Mouse (Mus musculus) frontal cortex, adult 2 months (tissue): Measurements from ENCODE around the gene Slc22a17. TPM values are rescaled to one million over a fixed set of nuclear protein-coding genes. Genes with fewer than 3 reads are reported as not detected.
A peak's percentile ranks its signal among the peaks of the same experiment; 100 is the strongest.

ENCODE experiments used
- DNase-seq, 2 experiments: peaks; one replicate each; pipeline ENCODE4 v3.0.0; 2022; ENCODE audit warnings: low spot score in 1 of 2; ENCODE audit errors: extremely low spot score in 1 of 2
- polyA plus RNA-seq: library from polyadenylated mRNA; depleted of rRNA; stranded (reverse); fragments of >200 nt; gene quantifications from 2 replicates; pipeline ENCODE4 v1.2.3, GENCODE M21; 2012

Slc22a17 gene
- polyA plus RNA-seq, 1 experiment = 744 TPM

DNA sequence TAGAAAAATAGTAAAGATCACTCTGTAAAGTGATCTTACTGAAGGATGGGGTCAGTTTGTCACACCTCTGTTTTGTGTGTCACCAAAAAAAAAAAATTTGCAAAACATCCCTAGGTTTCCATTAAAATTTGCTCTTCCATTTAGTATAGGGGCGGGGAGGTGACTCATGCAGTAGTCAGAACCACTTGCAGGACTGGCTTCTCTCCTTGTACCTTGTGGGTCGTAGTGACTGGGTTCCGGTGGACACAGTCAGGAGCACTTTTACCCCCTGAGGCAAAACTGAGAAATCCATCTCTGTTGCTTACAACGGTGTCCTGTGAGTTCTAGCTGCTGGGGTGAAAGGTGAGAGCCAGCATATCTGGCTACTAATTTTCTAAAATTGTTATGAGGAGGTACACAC, 9.3 kb downstream of the Slc22a17 start:
- no peak for DNase-seq

DNA sequence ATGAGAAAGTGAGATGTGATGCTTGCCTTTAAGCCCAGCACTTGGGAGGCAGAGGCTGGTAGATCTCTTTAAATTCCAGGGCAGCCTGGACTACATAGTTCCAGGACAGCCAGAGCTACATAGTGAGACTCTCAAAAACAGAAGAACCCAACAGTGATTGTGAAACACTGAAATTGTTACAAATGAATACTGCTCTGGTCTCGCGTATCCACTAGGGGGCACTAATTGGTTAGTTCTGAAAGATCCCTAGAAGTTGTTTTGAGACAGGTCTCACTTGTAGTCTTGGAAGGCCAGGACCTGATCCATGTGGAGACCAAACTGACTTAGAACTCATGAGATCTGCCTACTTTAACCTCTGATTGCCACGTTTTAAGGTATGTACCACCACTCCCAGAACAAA, 12.5 kb downstream of the Slc22a17 start:
- peak; percentile 79 to 94 for DNase-seq

GRCm38 (mm10) chr14:54897445-54897844, 15.5 kb downstream of the Slc22a17 start:
- DNase-seq = no peak

GRCm38 (mm10) chr14:54894296-54895151, 18.4 kb downstream of the Slc22a17 start:
- peak in 1 of 2 experiments; percentile 40 for DNase-seq

DNA sequence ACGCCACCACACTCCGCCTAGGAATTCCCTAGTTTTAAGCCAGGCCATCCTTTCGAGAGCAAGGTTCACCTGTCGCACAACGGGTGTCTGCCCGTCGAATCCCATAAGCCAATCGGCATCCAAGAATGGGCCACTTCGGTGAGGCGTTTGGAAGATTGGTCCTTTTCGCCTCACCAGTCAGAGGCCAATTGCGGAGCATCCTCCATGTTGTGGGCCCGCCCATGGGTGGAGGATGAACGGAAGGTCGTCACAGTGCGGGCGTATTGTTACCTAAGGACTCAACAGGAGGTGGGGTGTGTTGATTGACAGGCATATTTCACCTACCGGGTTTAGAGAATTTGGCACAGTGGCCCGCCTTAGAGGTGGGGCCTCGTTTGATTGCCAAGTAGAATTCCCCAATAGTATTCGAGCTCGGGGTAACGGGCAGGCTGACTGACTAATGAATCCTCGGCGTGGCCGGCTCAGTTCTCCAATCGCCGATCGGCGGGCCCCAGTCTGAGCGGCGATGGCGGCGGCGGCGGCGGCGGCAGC, 19.2 kb downstream of the Slc22a17 start:
- DNase-seq = peak; percentile 99 to 100

GRCm38 (mm10) chr14:54892200-54892599, 20.7 kb downstream of the Slc22a17 start, which contains the start of gene Pabpn1:
TSS of gene Pabpn1 (plus strand) at chr14:54892500.
- no peak for DNase-seq

DNA sequence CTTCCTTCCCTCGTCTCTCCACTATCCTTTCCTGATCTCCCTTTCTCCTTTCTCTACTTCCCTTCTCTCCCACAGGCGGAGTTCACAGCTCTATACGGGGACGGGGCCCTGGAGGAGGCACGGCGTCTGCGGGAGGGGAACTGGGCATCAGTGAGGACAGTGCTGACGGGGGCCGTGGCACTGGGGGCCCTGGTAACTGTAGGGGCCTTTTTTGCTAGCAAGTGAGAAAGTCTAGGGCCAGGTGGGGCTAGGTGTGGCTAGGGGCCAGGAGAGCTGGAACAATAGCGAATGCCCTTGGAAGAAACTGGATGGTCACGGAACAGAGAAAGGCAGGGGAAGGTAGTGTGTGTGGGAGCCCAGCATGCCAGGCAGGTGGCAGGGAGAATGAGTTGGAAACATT, 27.6 kb downstream of the Slc22a17 start:
- DNase-seq = no peak

- no peak for DNase-seq
These were observed 28.8 kb downstream of the Slc22a17 start for GRCm38 (mm10) chr14:54884022-54884712.

GRCm38 (mm10) chr14:54883154-54884021, 29.5 kb downstream of the Slc22a17 start, which contains the start of the genes Bcl2l2 and Gm20521:
TSS of gene Bcl2l2 (plus strand) at chr14:54883377.
TSS of gene Gm20521 (plus strand) at chr14:54883441.
- DNase-seq = peak in 1 of 2 experiments; percentile 73

DNA sequence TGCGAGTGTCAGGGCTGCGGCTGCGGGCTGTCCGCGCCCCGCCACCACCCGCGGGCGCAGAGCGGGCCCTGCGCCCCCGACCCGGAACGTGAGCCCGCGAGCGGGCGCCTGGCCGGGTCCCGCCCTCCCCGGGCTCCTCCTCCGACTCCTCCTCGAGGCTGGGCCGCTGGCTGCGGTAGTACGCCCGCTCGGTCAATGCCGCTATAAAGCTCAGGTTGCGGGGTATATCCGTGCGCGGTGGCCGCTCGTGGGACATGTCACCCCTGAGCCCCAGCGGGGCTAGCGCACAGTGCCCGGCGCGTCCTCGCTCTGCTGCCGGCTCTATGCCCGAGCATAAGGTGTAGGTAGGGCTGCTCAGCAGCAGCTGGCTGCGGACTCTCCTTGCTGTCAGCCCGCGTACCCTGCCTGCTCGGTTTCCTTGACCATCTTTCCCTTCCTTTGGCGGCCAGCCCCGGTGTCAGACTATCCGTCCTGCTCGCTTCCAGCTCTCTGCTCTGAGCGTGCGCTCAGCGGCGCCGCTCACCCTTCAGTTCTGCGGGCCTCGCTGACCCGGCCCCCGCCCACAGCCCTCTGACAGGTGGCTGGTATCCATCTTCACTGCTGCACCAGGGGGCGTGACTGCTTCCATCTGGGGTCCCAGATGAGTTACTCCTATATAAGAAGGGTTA, 35.8 kb downstream of the Slc22a17 start, which contains the start of gene Ppp1r3e:
Gene Ppp1r3e, minus strand, starts transcription at position 503 of the 668 bp plus-strand sequence.
- DNase-seq = peak in 1 of 2 experiments; percentile 60

DNA sequence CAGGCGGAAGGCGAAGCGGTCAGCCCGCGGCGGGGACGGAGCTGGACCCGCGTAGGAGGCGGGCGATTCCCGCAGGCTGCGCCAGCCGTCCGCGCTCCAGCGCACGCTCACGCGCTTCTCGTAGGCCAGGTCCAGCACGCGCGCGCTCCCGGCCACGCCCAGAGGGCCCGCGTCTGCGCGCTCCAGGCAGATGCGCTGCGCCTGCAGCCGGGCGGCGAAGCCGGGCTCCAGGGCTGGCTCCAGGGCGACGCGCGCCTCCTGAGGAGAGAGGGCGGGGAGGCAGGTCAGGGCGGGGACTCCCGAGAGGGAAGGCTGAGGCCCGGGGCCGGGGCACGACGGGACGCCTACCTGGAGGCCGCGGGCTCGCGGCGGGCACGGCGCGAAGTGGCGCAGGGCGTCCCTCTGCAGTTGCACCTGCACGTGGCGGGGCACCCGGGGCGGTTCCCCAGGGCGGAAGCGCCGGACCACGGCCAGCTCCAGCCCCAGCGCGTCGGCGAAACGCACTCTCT, 36.3 kb downstream of the Slc22a17 start:
- peak; percentile 74 to 90 for DNase-seq

DNA sequence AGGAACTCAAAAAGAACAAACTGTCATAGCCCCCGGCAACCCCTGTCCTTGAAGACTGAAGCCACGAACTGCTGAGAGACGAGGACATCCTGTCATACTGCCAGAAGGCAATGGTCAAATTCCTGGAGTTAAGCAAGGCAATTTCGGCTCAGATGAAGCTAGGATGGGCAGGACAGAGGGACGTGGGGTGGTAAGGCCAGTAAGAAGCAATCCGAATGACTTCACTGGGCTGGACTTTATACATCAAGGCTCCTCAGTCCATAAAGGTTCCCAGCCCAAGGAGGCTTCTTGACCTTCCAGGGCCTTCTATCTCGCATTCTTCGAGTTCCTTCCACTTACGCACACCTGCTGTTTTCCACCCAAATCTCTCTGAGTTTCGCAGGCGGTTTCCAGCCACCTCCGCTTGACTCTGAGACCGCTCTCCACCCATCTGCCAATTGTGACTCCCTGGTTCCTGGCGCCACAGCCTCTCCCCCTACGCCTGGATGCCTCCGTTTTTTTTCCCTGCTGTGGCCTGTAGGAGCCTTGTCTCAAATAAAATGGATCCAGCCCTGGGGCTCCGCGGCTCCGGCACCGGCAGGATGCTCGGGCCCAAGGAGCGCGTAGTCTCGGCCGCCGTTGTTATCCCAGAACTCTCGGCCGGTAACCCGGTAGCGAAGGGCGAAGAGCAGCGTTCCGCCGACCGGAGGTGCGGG, 36.9 kb downstream of the Slc22a17 start:
- DNase-seq = peak in 1 of 2 experiments; percentile 70

DNA sequence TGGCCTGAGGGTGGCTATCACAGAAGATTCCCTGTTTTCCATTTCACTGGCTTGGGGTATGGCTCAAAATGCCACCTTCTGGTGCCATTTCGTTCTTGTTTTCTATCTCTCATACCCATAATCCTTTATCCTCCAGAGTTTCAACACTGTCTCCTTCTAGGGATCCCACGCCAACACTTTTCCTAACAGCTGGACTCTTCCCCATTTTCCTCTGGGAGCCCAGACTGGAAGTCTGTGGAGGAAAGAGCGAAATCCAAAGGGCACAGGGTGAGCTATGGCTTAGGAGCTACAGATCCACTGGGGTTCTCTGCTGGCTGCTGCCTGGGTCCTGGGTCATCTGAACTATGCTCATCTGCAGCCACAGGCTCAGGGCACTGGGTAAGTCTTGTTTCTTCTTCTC, 38.8 kb downstream of the Slc22a17 start:
- no peak for DNase-seq

DNA sequence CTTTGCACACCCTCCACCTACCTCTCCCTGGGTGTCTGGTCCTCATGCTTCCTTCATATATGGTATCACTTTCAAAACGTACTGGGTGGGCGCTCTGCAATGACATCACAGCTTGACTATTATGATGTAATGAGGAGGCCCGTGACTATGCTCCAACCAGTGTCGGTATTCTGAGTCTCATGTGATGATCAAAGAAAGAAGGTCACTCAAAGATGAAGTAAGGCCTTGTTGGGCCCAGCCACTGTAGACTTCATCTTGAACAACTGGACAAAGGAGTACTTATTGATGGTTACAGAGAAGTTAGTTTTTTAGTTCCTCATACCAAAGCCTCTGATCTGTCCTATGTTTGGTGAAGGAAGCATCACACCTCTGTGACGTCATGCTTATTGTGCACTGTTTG, 42.1 kb downstream of the Slc22a17 start, which contains the start of gene Homez:
Gene Homez, minus strand, starts transcription at position 101 of the 400 bp plus-strand sequence.
- no peak for DNase-seq

DNA sequence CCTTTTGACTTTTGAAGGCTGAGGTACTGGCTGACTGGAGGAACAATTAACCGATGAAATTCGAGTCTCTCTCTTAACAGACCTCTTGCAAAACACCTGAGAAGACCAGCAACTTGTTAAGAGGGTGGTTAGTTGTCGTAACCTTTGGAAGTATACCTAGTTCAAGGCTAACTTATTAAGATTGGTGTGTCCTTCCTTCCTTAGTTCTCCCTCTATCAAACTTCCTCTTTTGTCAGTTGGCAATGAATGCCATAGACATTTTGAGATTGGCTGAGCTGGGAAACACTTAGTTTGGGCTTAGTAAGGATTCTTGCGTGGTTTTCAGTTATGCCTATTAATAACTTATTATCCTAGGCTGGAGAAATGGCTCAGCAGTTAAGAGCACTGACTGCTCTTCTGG, 44.9 kb downstream of the Slc22a17 start:
- DNase-seq = no peak

DNA sequence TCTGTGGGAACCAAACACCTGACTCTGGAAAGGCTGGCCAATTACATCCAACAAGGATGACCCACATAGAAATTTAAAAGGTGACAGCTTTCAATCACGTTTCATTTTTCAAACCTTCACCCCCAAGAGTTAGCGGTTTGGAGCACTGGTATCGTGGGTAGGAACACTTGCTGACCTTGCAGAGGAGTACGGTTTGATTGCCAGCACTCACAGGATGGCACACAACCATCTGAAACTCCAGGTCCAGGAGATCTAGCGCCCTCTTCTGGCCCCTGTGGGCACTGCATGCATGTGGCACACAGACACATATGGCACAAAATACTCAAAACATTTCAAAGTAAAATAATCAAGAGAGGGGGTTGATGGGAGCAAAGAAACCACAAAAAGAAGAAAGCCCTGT, 46.0 kb downstream of the Slc22a17 start:
- DNase-seq = no peak

GRCm38 (mm10) chr14:54866268-54866667, 46.7 kb downstream of the Slc22a17 start:
- DNase-seq = no peak

GRCm38 (mm10) chr14:54865626-54866025, 47.3 kb downstream of the Slc22a17 start:
- no peak for DNase-seq
